Mouse (Mus musculus): ENCODE data around the gene Dlst.

The Dlst gene

DNA sequence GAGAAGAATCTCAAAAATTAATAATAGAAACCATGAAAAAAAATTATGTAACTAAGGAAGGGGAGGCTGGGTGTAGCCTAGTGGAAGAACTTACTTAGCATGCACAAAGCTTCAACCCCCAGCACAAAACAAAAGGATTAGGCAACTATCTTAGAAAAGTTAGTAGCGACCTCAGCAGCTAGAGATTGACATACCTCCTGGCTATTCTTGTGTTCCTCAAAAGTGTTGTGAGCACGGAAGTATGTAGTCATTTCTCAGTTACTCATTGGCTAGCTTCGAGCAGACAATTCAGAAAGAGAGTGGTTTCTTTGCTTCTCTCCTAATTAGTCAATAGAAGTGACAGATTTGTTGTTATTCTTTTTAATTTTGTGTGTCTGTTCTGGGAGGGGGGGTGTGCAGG lies 2.0 kb upstream of the Dlst start:
- Histone ChIP-seq H3K4me1 (replicated peaks; ENCODE audit: low read depth, low read length) (peaks cover 59% of the 10 kb centered on the region), H3K4me3 (replicated peaks; ENCODE audit: low read length) (no peak overlapping the region), H3K27me3 (ENCODE audit: insufficient read depth, low read length) (peaks cover 22% of the 10 kb centered on the region), H3K9me3 (ENCODE audit: low read length) (no peaks in the 10 kb centered on the region), H3K36me3 (ENCODE audit: insufficient read depth, low read length) (peaks cover 8% of the 10 kb centered on the region)
- no peak for TF ChIP-seq POU5F1 (IDR thresholded peaks at IDR 0.05; ENCODE audit: borderline replicate concordance, low read length)
- TF ChIP-seq CTCF (conservative IDR thresholded peaks at IDR 0.05; ENCODE audit: low read length) = no peak
- no peak for TF ChIP-seq NANOG (IDR thresholded peaks at IDR 0.05; ENCODE audit: borderline replicate concordance, low read length)

DNA sequence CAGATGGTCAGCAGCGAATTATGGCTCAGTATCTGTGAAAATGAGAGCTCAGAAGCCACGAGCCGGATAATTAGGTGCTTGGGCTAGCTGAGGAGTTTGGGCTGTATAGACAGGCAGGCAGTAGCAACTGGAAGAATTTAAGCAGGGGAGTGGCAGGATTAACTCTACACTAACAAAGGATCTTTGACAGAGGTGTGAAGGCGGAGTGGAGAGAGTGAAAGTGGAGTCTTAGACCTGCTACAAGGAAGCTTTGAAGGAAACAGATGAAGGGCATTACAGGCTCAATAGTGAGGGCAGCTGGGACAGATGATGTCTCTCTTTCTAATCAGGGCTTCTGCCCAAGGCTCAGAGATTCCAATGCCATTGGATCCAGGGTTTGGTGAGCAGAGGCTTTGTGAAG lies 1.2 kb upstream of the Dlst start:
- H3K9me3 ChIP-seq (ENCODE audit: low read length) = no peaks in the 10 kb centered on the region
- H3K36me3 ChIP-seq (ENCODE audit: insufficient read depth, low read length) = peaks cover 8% of the 10 kb centered on the region
- no peak for TF ChIP-seq POU5F1 (IDR thresholded peaks at IDR 0.05; ENCODE audit: borderline replicate concordance, low read length)
- no peak for TF ChIP-seq NANOG (IDR thresholded peaks at IDR 0.05; ENCODE audit: borderline replicate concordance, low read length)
- no peak for TF ChIP-seq CTCF (conservative IDR thresholded peaks at IDR 0.05; ENCODE audit: low read length)
- peaks cover 57% of the 10 kb centered on the region for H3K4me1 ChIP-seq (replicated peaks; ENCODE audit: low read depth, low read length)
- H3K4me3 ChIP-seq (replicated peaks; ENCODE audit: low read length) = no peak overlapping the region
- H3K27me3 ChIP-seq (ENCODE audit: insufficient read depth, low read length) = peaks cover 22% of the 10 kb centered on the region

DNA sequence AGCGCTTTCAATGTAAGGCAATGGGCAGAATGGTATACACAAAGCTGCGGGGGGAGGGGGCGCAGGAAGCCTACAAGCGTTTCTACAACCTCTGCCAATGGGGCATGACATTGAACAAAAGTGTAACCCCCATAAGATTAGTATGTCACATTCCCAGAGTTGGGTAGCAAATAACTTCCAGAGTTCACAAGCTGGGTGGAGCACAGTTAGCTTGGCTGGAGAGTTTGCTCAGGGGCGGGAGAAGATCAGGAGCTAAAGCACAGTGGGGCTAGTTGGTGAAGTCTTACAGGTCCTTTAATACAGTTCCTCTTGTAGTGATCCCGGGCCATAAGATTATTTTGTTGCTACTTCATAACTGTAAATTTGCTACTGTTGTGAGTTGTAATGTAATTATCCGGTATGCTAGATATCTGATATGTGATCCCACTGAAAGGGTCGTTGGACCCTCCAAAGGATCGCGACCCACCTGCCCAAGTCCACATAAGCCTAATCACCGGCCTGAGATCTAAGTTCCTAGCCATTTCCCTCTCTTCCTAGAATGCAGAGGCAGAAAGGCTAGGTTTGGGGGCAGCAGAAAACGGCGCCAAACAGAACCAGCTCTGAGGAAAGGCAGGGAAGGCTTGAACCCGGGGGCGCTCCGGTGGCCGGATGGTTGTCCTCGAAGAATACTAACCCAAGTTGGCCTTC lies 479 bp upstream of the Dlst start:
- no peak for TF ChIP-seq POU5F1 (IDR thresholded peaks at IDR 0.05; ENCODE audit: borderline replicate concordance, low read length)
- TF ChIP-seq CTCF (conservative IDR thresholded peaks at IDR 0.05; ENCODE audit: low read length) = no peak
- TF ChIP-seq NANOG (IDR thresholded peaks at IDR 0.05; ENCODE audit: borderline replicate concordance, low read length) = no peak
- H3K27me3 ChIP-seq (ENCODE audit: insufficient read depth, low read length) = peaks cover 18% of the 10 kb centered on the region
- H3K9me3 ChIP-seq (ENCODE audit: low read length) = no peaks in the 10 kb centered on the region
- H3K4me3 ChIP-seq (replicated peaks; ENCODE audit: low read length) = peak overlapping the region; percentile 99
- peaks cover 16% of the 10 kb centered on the region for H3K36me3 ChIP-seq (ENCODE audit: insufficient read depth, low read length)
- H3K4me1 ChIP-seq (replicated peaks; ENCODE audit: low read depth, low read length) = peaks cover 49% of the 10 kb centered on the region

DNA sequence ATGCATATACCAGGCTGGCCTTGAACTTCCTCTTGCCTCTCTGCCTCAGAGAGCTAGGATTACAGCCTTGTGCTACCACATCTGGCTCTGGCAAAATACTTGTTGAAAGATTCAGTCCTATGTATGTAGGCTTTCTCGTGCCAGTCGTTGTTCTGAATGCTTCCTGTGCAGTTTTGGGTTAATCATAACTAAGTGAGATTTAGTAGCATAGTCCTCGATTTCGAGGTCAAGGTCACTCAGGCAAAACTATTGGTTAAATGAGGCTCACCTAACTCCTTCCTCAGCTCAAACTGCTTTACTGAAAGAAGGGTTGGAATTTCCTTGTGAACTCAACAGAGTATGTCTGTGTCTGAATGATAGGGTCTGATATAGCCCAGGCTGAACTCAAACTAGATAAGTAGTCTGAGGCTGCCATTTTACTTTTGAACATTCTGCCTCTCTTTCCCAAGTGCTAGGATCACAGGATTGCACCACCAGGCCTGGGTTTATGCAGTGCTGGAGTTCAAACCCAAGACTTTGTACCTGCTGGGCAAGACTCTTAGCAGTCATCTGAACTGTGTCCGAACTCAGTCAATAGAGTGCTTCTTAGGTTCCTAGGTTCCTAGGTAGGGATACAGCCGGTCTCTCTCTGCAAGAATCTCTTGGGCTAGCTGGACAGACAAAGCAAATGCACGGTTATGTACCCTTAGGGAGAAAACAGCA lies 2.1 kb downstream of the Dlst start:
- Histone ChIP-seq H3K36me3 (ENCODE audit: insufficient read depth, low read length) (peaks cover 33% of the 10 kb centered on the region), H3K4me3 (replicated peaks; ENCODE audit: low read length) (no peak overlapping the region)
- no peak for TF ChIP-seq POU5F1 (IDR thresholded peaks at IDR 0.05; ENCODE audit: borderline replicate concordance, low read length)
- no peak for TF ChIP-seq CTCF (conservative IDR thresholded peaks at IDR 0.05; ENCODE audit: low read length)
- TF ChIP-seq NANOG (IDR thresholded peaks at IDR 0.05; ENCODE audit: borderline replicate concordance, low read length) = no peak

DNA sequence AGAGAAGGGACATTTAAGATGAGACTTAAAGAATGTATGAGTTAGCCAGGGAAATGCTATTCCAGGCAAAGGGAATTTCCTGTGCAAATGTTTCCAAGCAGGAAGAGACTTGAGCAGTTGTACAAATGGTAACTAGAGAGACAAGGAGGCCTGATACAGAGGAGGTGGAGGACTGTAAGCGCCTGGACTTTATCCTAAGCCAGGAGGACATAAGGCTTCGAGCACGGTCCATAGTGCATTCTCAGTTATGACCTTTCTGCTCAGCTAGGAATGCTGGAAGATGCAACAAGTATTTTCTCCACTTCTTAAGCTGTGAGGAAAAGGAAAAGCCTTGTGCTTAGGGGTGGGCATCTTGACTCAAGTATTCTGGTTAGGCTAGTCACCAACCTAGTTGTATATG lies 2.7 kb downstream of the Dlst start:
- Histone ChIP-seq H3K27me3 (ENCODE audit: insufficient read depth, low read length) (peaks cover 5% of the 10 kb centered on the region; the same call in 1 of the 2 replicates), H3K36me3 (ENCODE audit: insufficient read depth, low read length) (peaks cover 39% of the 10 kb centered on the region), H3K4me1 (replicated peaks; ENCODE audit: low read depth, low read length) (peaks cover 39% of the 10 kb centered on the region), H3K4me3 (replicated peaks; ENCODE audit: low read length) (no peak overlapping the region), H3K9me3 (ENCODE audit: low read length) (no peaks in the 10 kb centered on the region)
- TF ChIP-seq CTCF (conservative IDR thresholded peaks at IDR 0.05; ENCODE audit: low read length) = no peak
- no peak for TF ChIP-seq POU5F1 (IDR thresholded peaks at IDR 0.05; ENCODE audit: borderline replicate concordance, low read length)
- TF ChIP-seq NANOG (IDR thresholded peaks at IDR 0.05; ENCODE audit: borderline replicate concordance, low read length) = no peak

More for the DNA sequence above, 2.1 kb downstream of the Dlst start:
- H3K9me3 ChIP-seq (ENCODE audit: low read length) = no peaks in the 10 kb centered on the region
- H3K4me1 ChIP-seq (replicated peaks; ENCODE audit: low read depth, low read length) = peaks cover 39% of the 10 kb centered on the region
- H3K27me3 ChIP-seq (ENCODE audit: insufficient read depth, low read length) = peaks cover 7% of the 10 kb centered on the region; the same call in 1 of the 2 replicates

DNA sequence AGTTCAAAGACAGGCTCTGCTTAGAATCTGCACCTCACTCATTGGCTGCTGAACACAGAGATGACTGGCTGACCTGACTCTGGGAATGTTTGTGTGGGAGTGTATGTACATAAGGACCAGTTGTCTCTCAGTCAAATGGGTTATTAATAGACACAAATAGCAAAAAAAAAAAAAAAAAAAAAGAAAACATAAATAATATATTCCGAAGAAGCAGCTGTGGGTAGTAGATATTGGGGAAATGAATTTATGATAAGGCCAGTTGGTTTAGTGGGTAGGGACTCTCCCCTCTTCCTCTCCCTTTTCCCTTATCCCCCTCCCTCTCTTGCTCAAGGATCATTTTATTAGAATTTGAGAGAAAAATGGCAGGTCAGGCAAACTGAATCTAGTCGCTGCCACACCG lies 3.3 kb downstream of the Dlst start:
- Histone ChIP-seq H3K36me3 (ENCODE audit: insufficient read depth, low read length) (peaks cover 45% of the 10 kb centered on the region), H3K4me1 (replicated peaks; ENCODE audit: low read depth, low read length) (peaks cover 39% of the 10 kb centered on the region), H3K4me3 (replicated peaks; ENCODE audit: low read length) (no peak overlapping the region), H3K9me3 (ENCODE audit: low read length) (no peaks in the 10 kb centered on the region), H3K27me3 (ENCODE audit: insufficient read depth, low read length) (peaks cover 2% of the 10 kb centered on the region; the same call in 1 of the 2 replicates)
- TF ChIP-seq CTCF (conservative IDR thresholded peaks at IDR 0.05; ENCODE audit: low read length) (no peak), NANOG (IDR thresholded peaks at IDR 0.05; ENCODE audit: borderline replicate concordance, low read length) (no peak), POU5F1 (IDR thresholded peaks at IDR 0.05; ENCODE audit: borderline replicate concordance, low read length) (no peak)

DNA sequence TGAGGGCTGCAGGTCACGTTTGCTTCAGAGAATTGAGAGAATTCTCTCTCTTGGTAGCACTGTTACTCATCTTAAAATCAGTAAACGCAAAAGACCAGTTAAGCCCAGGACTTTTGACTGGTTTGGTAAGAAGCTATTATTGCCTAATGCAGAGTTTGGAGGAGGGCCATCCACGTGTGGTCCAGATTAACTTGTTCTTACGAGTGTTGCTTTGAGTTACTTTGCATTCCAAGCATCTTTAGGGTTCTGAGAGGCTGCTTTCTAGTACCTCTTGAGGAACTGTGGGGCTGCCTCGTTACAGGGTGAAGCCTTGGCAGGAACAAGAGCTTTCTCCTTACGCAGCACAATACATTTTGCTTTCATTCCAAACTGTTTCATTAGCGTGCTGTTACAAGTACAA lies 5.0 kb downstream of the Dlst start:
- peaks cover 63% of the 10 kb centered on the region for H3K36me3 ChIP-seq (ENCODE audit: insufficient read depth, low read length)
- peaks cover 24% of the 10 kb centered on the region for H3K4me1 ChIP-seq (replicated peaks; ENCODE audit: low read depth, low read length)
- H3K4me3 ChIP-seq (replicated peaks; ENCODE audit: low read length) = no peak overlapping the region
- H3K27me3 ChIP-seq (ENCODE audit: insufficient read depth, low read length) = no peaks in the 10 kb centered on the region
- no peaks in the 10 kb centered on the region for H3K9me3 ChIP-seq (ENCODE audit: low read length)
- TF ChIP-seq CTCF (conservative IDR thresholded peaks at IDR 0.05; ENCODE audit: low read length) (no peak), POU5F1 (IDR thresholded peaks at IDR 0.05; ENCODE audit: borderline replicate concordance, low read length) (no peak), NANOG (IDR thresholded peaks at IDR 0.05; ENCODE audit: borderline replicate concordance, low read length) (no peak)

DNA sequence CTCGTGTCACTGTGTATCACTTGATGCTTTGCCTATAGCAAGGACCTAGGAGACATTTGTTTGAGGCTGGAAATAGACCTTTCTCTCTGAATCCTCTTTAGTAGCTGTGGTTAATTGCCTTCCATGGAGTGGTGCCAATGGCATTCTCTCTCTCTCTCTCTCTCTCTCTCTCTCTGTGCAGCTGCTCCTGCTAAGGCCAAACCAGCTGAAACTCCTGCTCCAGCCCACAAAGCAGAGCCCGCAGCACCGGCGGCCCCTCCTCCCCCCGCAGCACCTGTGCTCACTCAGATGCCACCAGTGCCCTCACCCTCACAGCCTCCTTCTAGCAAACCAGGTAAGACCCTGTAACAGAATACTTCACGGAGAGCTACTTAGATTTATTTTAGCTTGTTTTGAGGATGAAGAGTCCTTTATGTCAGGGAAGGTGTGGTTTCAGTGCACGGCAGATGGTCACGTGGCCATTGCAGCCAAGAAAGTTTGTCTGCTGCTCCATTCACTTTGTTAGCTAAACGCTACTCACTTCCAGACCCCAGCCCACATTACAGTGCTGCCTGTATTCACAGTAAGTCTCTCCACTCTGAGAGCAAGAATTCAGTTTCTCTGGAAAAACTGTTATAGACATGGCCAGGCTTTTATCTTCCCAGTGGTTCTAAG lies 11.3 kb downstream of the Dlst start:
- no peaks in the 10 kb centered on the region for H3K9me3 ChIP-seq (ENCODE audit: low read length)
- 0 out of 2 replicates have a peak, but pooled peaks cover 5% of the 10 kb centered on the region for H3K4me1 ChIP-seq (replicated peaks; ENCODE audit: low read depth, low read length)
- H3K4me3 ChIP-seq (replicated peaks; ENCODE audit: low read length) = no peak overlapping the region
- H3K27me3 ChIP-seq (ENCODE audit: insufficient read depth, low read length) = no peaks in the 10 kb centered on the region
- H3K36me3 ChIP-seq (ENCODE audit: insufficient read depth, low read length) = peaks cover 93% of the 10 kb centered on the region
- no peak for TF ChIP-seq POU5F1 (IDR thresholded peaks at IDR 0.05; ENCODE audit: borderline replicate concordance, low read length)
- no peak for TF ChIP-seq CTCF (conservative IDR thresholded peaks at IDR 0.05; ENCODE audit: low read length)
- TF ChIP-seq NANOG (IDR thresholded peaks at IDR 0.05; ENCODE audit: borderline replicate concordance, low read length) = no peak
